Mouse (Mus musculus): ENCODE measurements around the gene Zfp775. TPM values are rescaled to one million over a fixed set of nuclear protein-coding genes. Genes with fewer than 3 reads are reported as not detected.
A peak's percentile ranks its signal among the peaks of the same experiment; 100 is the strongest.

Zfp775 gene
- polyA plus RNA-seq, 1 experiment, result 6.3 TPM

DNA sequence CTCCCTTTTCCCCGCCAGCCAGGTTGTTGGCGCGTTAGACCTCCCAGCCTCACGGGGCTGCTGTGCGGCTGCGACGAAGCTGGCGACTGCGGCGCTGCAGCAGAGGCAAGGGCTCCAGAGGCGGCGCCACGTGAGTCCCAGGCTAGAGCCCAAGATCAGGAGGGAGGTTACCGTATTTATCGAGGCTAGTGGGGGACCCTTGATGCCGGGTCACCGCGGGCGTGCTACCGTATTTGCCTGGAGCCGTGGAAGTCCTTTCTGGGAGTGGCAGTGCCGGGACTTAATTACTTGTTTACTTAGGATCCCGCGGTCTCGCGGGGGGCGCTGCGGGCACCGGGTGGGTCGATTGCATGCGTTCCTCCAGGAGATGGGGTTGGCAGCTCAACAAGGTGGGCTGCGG, 25.1 kb downstream of the Zfp775 start:
- DNase-seq (ENCODE audit: extremely low spot score in 1 of 2, low spot score in 1 of 2), result peak; percentile 44 to 77

- DNase-seq (ENCODE audit: extremely low spot score in 1 of 2, low spot score in 1 of 2), result peak in 1 of 2 experiments; percentile 17
These were observed 25.7 kb downstream of the Zfp775 start for GRCm38 (mm10) chr6:48627511-48627924.

- no peak for DNase-seq (ENCODE audit: extremely low spot score in 1 of 2, low spot score in 1 of 2)
These were observed 26.5 kb downstream of the Zfp775 start for GRCm38 (mm10) chr6:48628377-48628776.

DNA sequence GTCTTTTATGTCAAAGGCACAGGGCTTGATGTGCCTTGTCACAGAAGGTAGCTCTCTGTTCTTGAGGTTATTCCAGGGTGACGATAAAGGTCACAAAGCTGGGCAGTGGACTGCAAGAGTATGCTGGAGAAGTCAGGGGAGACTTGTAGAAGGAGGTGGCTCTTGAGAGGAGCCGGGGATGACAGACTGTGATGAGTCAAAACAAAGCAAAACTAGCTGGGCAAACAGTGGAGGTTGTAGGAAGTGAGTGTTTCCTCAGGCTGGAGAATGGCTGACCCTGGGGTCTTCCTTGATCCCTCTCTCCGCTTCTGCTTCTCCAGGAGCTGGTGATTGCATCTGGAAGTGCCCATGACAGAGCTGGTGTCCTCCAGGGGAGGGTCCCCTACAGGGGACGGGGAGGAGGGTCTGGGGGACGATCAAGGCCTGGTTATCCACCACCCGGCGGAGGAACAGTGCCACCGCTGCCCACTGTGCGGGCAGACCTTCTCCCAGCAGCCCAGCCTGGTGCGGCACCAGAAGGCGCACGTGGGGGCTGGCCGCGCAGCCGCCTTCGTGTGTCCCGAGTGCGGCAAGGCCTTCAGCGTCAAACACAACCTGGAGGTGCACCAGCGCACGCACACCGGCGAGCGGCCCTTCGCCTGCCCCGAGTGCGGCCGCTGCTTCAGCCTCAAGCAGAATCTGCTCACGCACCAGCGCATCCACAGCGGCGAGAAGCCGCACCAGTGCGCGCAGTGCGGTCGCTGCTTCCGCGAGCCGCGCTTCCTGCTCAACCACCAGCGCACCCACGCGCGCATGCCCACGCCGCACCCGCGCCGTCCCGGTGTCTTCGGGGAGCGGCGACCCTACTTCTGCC, 27.2 kb downstream of the Zfp775 start:
- peak in 1 of 2 experiments; percentile 56 for DNase-seq (ENCODE audit: extremely low spot score in 1 of 2, low spot score in 1 of 2)

- no peak for DNase-seq (ENCODE audit: extremely low spot score in 1 of 2, low spot score in 1 of 2)
These were observed 27.8 kb downstream of the Zfp775 start for GRCm38 (mm10) chr6:48629661-48630034.

DNA sequence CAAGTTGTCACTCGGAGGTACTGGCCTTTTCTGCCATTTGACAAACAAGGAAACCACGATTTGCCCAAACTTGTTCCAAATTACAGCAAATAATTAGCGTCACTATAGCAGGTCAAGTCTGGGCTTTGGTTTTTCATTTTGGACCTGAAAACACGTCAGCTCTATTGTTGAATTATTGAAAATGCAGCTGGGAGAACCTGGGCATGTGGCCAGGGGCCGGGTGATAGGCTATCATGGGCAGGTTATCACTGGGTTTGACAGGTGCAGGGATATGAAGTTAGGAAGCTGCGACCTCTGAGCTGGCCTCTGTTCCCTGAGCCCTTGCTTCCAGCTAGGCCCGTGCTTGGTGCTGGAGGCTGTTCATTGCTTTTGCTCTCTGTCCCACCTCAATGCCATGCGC, 29.0 kb downstream of the Zfp775 start:
- no peak for DNase-seq (ENCODE audit: extremely low spot score in 1 of 2, low spot score in 1 of 2)

DNA sequence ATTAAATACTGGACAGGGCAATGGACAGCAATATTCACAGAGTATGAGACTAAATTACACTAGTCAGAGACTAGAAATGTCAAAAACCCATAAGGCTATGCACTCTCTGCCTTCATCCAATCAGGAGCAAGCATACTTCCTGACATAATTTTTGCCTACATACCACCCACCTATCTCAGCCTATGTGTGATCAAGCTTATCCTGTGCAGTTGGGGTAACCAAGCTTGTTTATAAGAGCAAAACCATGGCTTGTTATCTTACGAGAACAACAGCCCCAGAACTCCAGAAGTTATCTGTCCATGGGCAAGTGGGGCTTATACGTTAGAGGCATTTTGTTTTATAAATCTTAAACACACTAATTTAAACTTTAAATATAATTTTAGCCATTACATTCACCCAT, 33.2 kb downstream of the Zfp775 start:
- no peak for DNase-seq (ENCODE audit: extremely low spot score in 1 of 2, low spot score in 1 of 2)

- no peak for DNase-seq (ENCODE audit: extremely low spot score in 1 of 2, low spot score in 1 of 2)
These were observed 34.7 kb downstream of the Zfp775 start for GRCm38 (mm10) chr6:48636515-48636914.

- DNase-seq (ENCODE audit: extremely low spot score in 1 of 2, low spot score in 1 of 2), result no peak
These were observed 36.1 kb downstream of the Zfp775 start for GRCm38 (mm10) chr6:48637811-48638500.

DNA sequence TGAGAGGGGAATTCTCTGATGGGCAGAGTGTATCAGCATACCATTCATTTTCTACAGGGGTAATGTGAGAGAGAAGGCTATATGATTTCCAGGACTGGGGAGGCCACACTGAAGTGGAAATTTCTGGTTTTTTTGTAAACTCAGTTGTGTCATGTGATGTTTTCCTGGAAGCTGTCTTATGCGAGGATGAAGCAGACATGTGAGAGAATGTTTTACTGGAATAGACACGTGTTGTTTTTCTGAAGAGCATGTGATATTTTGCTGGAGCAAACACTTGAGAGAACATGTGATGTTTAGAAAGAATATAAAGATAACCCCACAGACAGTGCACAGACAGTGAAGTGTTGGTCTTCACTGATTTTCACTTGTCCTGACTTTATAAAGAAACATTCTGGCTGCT, 36.7 kb downstream of the Zfp775 start:
- no peak for DNase-seq (ENCODE audit: extremely low spot score in 1 of 2, low spot score in 1 of 2)

DNA sequence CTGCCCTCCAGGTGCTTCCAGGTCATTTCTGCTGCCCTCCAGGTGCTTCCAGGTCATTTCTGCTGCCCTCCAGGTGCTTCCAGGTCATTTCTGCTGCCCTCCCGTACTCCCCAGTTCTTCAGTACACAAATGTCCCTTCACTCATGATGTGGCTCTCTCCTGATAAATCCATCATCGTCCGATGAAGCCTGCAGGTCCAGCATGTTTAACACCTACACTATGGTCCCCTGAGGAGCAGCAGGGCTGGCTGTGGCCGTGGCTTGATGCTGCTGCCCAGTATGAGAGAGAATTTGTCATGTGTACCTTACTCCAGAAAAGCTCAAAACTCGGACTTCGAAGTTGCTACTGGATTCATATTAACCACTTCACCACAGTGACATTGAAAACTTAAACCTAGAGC, 39.5 kb downstream of the Zfp775 start:
- no peak for DNase-seq (ENCODE audit: extremely low spot score in 1 of 2, low spot score in 1 of 2)

DNA sequence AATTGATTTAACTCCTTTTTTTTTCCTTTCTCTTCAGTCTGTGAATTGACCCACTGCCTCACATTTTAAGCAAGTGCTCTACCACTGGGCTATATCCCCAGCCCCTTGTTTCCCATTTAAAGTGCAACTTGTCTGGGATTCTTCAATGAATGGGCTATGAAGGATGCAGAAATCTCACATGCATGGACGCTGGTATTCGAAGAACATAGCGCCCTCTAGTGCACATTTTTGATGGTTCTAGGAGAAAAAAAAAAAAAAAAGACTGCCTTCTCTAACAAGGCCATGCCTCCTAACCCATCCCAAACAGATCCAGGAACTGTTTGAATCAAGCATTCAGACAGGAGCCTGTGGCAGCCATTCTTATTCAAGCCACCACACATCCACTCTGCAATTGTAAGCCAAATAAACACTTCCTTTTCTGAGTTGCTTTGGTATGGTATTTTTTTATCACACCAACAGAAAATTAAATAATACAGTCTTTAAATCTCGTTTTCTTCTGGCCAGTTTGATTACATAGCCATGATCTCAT, 41.0 kb downstream of the Zfp775 start:
- DNase-seq (ENCODE audit: extremely low spot score in 1 of 2, low spot score in 1 of 2), result peak in 1 of 2 experiments; percentile 84

DNA sequence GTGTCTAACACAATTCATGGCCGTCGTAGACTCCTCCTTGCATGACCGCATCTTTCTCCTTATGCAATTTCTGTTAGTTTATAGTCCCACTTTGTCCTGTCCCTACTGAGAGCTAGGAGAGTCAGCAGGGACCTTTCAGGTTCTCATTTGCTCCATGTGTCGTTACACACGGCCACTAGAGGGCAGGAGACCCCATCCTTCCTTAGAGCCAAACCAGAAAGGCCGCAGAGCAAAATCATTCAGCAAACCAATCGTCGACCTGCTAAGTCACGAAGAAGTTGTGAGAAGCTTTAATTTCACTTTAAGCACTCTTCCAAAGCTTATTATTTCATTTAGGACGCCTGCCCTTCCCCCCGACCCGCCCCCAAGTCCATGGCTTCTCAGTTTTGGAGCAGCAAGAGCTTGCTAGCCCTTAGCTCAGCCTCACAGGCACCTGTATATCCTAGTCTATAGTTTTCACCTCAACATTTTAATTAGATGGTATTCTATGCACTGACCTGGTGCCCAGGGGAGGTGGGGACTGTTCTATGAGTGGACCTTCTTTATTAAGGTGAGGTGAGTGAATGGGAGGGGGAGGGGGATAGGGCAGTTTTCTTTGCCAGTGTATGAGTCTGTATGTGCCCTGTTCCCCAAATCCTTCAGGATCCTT, 43.9 kb downstream of the Zfp775 start:
- DNase-seq (ENCODE audit: extremely low spot score in 1 of 2, low spot score in 1 of 2), result peak in 1 of 2 experiments; percentile 81

DNA sequence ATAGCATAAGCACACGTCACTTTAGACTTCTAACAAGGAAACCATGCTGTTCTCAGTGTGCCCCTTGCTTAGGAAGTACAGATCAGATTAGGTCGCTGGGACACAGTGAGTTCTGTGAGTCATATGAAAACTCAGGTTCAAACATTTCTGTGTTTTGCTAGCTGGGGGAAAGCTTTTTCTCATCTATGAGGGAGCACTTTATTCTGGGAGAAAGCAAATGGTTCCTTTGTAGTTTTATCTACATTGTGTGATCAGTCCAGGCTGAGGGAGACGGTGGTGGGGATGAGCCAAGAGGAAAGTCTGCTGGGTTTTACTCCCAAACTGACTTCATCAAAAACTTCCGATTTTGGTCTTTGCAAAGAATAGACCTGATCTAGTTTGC, 44.4 kb downstream of the Zfp775 start:
- DNase-seq (ENCODE audit: extremely low spot score in 1 of 2, low spot score in 1 of 2), result no peak

DNA sequence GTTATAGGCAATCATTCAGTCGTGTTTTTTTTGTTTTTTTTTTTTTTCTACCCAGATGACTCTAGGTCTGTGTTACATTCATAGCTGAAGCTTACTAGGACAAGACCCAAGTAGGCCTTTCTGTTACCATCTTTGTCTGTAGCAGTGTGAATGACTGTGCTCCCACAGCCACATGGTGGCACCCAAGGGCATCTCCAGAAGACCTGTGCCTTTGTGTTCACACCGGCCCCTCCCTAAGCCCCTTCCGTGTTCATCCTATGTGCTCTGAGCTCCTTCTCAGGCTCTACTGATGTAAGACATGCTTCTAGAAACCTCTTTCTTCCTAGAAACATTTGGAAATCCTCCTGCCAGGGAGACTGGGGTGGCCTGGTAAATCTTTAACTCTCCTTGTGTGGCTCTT, 45.1 kb downstream of the Zfp775 start, which contains the start of gene Gimap8:
Gimap8 (plus strand) TSS at position 240 of the 400 bp plus-strand sequence.
- peak in 1 of 2 experiments; percentile 29 for DNase-seq (ENCODE audit: extremely low spot score in 1 of 2, low spot score in 1 of 2)

GRCm38 (mm10) chr6:48647611-48648010, 45.7 kb downstream of the Zfp775 start:
- DNase-seq (ENCODE audit: extremely low spot score in 1 of 2, low spot score in 1 of 2), result no peak

GRCm38 (mm10) chr6:48648779-48649178, 46.9 kb downstream of the Zfp775 start:
- DNase-seq (ENCODE audit: extremely low spot score in 1 of 2, low spot score in 1 of 2), result no peak

DNA sequence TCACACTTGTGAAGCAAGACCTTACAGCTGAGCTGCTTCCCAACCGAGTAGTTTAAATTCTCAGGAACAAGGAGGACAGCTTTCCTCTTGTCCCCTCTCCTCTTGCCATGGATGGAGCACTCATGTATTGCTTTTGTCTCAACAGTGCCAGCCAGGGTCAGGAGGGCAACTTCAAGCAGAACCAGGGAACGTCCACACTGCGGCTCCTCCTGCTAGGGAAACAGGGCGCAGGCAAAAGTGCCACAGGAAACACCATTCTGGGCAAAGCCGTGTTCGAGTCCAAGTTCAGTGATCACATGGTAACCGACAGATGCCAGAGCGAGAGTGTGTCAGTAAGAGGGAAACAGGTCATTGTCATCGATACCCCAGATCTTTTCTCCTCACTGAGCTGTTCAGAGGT, 48.2 kb downstream of the Zfp775 start:
- no peak for DNase-seq (ENCODE audit: extremely low spot score in 1 of 2, low spot score in 1 of 2)

- no peak for DNase-seq (ENCODE audit: extremely low spot score in 1 of 2, low spot score in 1 of 2)
These were observed 56.9 kb downstream of the Zfp775 start for GRCm38 (mm10) chr6:48658721-48659120.

DNA sequence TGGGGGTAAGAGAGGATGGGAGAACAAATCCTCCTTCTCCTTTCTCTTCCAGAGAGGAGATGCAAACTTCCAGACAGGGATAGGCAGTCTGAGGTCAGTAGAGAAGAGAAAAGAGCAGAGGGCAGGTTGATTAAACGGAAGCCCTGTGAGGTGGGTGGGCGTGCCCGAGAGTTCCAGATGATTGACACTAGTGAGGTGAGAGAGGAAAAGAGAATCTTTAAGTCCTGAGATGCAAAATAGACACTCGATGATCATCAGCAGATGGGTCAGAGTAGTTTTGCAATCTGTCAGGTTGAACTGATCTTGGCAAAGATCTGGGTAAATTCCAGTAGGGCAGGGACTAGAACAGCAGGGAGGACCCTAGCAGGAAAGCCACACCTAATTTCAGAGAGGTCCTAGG, 62.9 kb downstream of the Zfp775 start:
- no peak for DNase-seq (ENCODE audit: extremely low spot score in 1 of 2, low spot score in 1 of 2)

DNA sequence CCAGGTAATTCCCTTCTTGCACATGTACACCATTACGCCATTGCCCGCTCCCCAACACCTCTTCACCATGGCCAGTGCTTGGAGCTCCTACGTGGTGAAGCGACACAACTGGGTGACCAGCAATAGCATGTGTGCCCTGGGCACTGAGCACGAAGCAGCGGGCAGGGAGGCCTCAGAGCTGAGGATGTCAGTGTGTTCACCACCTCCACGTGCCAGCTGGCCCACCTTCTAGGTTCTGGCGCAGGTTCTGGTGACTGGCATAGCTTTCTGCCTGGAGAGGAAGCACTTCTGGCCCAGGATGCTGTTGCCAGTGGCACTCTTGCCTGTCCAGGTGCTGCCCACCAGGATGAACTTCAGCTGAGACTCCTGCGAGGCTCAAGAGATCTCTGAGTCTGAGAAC, 63.6 kb downstream of the Zfp775 start:
- no peak for DNase-seq (ENCODE audit: extremely low spot score in 1 of 2, low spot score in 1 of 2)

All from frontal cortex, adult 2 months (tissue).